Mouse (Mus musculus) kidney, adult 9 months (tissue): ENCODE data around the gene Arhgef25.

Experiments
- DNase-seq: peaks from one replicate; pipeline ENCODE4 v3.0.0; 2022

Gene Arhgef25

DNA sequence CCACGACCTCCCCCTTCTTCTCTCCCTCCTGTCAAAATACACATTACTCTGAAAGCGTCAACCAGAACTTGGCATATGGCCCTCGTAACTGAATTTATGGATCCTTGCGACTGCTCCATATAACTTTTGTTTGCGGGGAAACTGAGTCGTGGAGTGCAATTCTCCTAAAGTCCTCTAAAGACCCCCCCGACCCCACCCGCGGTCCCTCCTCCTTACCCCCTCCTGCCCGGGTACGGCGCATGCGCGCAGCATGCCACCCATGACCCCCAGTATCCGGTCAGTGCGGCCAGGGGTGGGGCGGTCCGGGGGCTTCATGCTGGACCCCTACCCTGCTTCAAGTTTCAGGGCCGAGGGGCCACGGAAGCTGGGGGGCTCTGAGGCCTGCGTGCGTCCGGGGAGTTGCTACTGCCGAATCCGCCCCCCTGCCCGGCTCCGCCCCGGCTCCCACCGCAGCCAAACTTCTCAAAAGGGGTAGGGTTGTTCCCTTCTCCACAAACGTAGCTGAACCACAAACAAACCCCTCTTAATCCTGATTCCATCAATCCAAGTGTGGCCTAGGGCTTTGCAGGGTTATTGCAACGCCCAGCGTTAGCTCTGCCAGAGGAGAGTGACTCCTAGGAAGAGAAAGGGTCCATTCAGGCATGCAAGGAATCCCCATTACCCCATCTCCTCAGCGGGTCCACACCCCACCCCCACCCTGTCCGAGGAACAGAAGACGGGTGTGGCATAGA is at the start of gene Arhgef25:
Gene Arhgef25 (minus strand): TSS at position 433 of the 731 bp plus-strand sequence.
- no peak for DNase-seq

DNA sequence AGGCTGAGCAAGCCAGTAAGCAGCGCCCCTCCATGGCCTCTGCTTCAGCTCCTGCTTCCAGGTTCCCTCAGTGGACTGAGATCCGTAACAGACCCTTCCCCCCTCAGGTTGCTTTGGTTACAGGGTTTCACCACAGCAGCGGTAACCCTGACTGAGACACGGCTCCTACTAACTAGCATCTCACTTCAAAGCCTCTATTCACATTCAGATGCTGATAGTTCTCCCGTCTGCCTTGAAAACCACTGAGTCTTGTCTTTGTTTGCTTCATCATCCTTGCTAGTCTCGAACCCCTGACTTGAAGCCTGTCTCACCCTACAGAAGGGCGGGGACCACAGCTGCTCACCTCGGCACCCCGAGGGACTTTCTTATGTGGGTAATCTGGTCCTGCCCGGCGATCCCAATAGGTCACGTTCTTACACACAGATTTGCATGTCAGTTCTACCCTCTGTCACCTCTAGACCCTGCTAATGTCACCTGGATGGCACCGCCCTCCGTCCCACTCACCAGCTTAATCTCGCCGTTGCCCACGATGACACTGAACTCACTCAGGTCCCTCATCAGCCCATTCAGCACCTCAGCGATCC is 48.5 kb upstream of the Arhgef25 start:
- no peak for DNase-seq

DNA sequence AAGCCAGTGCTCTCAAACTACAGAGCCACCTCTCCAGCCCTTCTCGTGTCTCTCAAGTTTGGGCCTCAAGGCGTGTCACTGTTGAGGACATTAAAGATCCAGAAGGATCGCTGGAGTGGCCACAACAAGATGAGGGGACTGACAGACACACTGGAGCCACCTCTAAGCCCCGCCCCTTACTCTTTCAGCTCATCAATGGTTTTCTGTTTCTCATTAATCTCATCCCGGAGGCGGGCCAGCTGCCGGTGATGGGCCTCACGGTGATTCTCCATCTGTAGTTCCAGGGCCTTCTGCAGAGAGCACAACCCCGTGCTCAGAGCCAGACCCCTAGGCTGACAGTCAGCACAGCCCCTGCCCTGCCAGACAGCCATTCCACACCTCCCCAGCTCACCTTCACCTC is 46.7 kb upstream of the Arhgef25 start:
- DNase-seq, result no peak

GRCm38 (mm10) chr10:127233141-127233540 is 43.3 kb upstream of the Arhgef25 start:
- no peak for DNase-seq

- DNase-seq, result no peak
Measured at GRCm38 (mm10) chr10:127231741-127232140, 41.9 kb upstream of the Arhgef25 start.

GRCm38 (mm10) chr10:127230693-127231092 is 40.8 kb upstream of the Arhgef25 start:
- DNase-seq, result no peak

DNA sequence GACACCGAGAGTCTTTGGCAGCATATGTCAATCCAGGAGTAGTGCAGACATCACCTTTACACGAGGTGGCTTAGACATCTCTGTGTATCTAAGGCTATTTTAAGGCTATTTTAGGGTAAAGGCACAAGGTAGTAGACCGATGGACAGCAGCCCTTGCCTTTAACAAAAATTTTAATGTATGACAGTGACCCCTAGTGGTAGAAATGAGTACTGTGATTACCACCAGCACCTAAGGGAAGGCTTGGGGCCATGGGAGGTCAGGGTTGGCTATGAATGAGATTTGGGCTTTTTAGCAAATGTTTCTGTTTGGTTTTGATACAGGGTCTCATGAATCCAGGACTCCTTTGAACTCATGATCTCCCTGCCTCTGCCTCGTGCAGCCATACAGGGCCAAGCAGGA is 39.0 kb upstream of the Arhgef25 start:
- DNase-seq, result peak; percentile 82

DNA sequence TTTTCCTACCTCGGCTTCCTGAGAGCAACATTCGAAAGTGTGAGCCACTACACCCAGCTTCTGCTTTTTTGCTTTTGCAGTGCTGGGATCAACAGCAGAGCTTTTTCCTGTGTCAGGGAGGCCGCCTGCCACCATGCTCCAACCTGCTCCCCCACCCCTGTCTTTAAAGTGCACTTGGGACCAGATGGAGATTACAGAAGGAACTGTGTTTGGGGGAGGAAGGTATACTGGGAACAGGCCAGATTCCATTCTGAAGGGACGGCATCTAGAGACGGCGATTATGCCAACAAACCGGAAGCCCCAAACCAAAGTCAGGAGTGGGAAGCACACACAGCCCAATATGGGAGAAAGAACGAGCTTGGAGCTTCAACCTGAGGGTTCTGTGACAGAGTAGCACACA is 37.3 kb upstream of the Arhgef25 start:
- no peak for DNase-seq

DNA sequence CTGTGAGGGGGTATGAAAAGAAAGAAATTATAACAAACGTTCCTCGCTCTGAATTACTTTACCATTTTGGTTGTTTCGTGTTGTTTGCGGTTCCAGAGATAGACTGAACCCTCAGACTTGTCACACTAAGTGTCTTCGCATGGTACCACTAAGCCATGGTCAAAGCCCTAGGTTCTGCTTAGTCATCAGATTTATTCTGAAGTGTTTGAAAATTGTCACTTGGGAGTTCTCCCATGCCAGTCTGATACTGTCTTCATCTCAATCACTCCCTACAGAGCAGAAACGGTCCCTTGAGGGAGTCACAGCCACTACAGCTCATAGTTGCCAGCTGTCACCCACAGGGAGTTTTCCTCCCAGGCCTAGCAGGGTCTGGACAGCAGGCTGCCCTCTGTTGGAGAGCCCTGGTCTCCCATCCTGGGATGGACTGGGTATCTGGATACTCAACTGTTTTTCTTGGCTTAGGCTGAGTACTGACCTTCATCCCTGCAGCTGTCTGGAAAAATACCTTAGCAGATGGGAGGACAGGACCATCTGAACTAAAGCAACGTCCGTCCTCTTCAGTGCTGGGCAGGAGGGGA is 36.5 kb upstream of the Arhgef25 start:
- peak; percentile 36 for DNase-seq

GRCm38 (mm10) chr10:127225732-127226131 is 35.8 kb upstream of the Arhgef25 start:
- DNase-seq, result no peak

DNA sequence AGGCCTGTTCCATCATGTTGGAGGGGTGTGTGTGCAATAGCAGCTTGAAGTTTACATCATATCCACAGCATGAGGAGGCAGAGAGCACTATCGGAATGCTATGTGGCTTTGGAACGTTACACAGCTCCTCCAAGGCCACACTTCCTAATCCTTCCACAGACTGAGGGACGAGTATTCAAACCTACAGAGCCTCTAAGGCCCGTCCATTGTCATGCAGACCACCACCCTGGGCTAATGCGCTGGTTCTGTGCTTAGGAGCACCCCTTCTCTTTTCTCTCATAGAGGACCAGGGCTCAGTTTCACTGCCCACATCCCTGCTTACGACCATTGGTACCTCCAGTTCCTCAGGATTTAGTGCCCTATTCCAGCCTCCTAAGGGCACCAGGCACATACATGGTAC is 35.3 kb upstream of the Arhgef25 start:
- DNase-seq, result no peak

GRCm38 (mm10) chr10:127218339-127218738 is 28.5 kb upstream of the Arhgef25 start:
- no peak for DNase-seq

DNA sequence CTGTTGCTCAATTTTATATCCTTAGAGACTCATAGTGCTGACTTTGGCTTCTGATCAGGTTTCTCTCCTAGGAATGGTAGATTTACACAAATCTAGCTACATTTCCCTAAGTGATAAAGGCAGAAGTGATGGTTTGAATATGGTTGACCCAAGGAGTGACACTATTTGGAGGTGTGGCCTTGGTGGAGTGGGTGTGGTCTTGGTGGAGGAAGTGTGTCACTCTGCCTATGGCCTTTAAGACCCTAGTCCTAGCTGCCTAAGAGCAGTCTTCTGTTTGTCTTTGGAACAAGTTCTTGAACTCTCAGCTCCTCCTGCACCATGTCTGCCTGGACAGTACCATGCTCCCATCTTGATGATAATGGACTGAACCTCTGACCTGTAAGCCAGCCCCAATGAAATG is 27.3 kb upstream of the Arhgef25 start:
- DNase-seq, result no peak

- no peak for DNase-seq
Measured at GRCm38 (mm10) chr10:127216456-127216855, 26.6 kb upstream of the Arhgef25 start.

DNA sequence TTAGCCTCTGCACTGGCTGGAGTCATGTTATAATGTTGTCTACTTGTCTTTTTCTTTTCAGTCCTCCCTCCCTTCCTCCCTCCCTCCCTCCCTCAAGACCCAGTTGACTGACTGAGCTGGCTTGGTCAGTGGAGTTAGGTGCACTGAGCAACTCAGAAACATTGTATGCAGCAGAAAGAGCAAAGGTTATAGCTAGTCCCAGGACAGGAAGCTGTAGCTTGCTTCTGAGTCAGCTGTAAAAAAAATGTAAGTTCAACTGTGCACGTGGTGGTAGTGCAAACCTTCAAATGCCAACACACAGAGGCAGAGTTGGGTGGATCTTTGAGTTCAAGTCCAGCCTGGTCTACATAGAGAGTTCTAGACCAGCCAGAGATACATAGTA is 24.5 kb upstream of the Arhgef25 start:
- DNase-seq, result no peak

GRCm38 (mm10) chr10:127213704-127214421 is 24.0 kb upstream of the Arhgef25 start:
- DNase-seq, result no peak

GRCm38 (mm10) chr10:127213272-127213671 is 23.4 kb upstream of the Arhgef25 start:
- DNase-seq, result no peak

- DNase-seq, result peak; percentile 97
Measured at GRCm38 (mm10) chr10:127211414-127211854, 21.6 kb upstream of the Arhgef25 start, which contains the start of gene Pip4k2c. Pip4k2c (minus strand) TSS chr10:127211585.

DNA sequence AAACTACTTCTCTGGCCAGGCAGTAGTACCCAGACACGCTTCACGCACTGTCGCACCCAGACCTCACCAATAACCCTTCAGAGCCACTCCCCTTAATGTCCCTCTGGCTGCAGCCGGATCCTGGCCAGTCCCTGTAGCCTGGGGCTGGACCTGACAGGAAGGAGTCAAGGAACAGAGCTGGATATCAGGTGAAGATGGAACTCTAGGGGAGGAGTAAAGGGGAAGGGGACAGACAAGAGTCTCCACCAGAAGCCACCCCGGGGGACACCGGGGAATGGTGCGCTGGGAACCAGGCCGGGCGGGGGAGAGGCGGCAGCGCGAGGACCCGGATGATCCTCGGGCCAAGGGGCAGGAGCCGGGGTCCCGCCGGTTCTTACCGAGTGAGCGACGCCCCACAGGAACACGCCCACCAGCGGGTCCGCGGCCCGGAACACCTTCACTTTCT is 21.1 kb upstream of the Arhgef25 start:
- DNase-seq, result peak; percentile 91

GRCm38 (mm10) chr10:127209928-127210570 is 20.2 kb upstream of the Arhgef25 start:
- no peak for DNase-seq

GRCm38 (mm10) chr10:127208921-127209320 is 19.0 kb upstream of the Arhgef25 start:
- DNase-seq, result no peak

GRCm38 (mm10) chr10:127205373-127205772 is 15.5 kb upstream of the Arhgef25 start:
- no peak for DNase-seq

GRCm38 (mm10) chr10:127204589-127204988 is 14.7 kb upstream of the Arhgef25 start:
- no peak for DNase-seq
